Mouse (Mus musculus) midbrain, embryonic 11.5 days (tissue): ENCODE data around the gene Abcc3. TPM values are rescaled to one million over a fixed set of nuclear protein-coding genes. Genes with fewer than 3 reads are reported as not detected.
A peak's percentile ranks its signal among the peaks of the same experiment; 100 is the strongest.

ENCODE experiments used
- ATAC-seq: fragments of 200-750 bp; cut with Nextera tagmentation; 2 replicates; pipeline ENCODE4 v1.8.0; 2017; ENCODE audit warnings: moderate TSS enrichment, moderate library complexity; ENCODE audit not compliant: low FRiP score
- DNase-seq: peaks from one replicate; pipeline ENCODE4 v3.0.0; 2015; ENCODE audit warnings: low spot score; ENCODE audit errors: missing footprints
- H3K27ac ChIP-seq: fragments of 300-500 bp; sonication (generic); 2 replicates; pipeline ENCODE4 v1.5.1; 2014; ENCODE audit warnings: low read depth, low read length
- H3K27me3 ChIP-seq: fragments of 300-500 bp; sonication (generic); 2 replicates; pipeline ENCODE4 v1.6.1; 2014; ENCODE audit warnings: mild to moderate bottlenecking, low read length, moderate library complexity, mixed read lengths; ENCODE audit not compliant: control insufficient read depth, insufficient read depth
- H3K36me3 ChIP-seq: fragments of 300-500 bp; sonication (generic); 2 replicates; pipeline ENCODE4 v1.6.1; 2014; ENCODE audit warnings: mild to moderate bottlenecking, low read length, moderate library complexity, mixed read lengths; ENCODE audit not compliant: control insufficient read depth, insufficient read depth
- H3K4me1 ChIP-seq: fragments of 300-500 bp; sonication (generic); 2 replicates; pipeline ENCODE4 v1.6.1; 2014; ENCODE audit warnings: low read length; ENCODE audit not compliant: control insufficient read depth, insufficient read depth
- H3K4me2 ChIP-seq: fragments of 300-500 bp; sonication (generic); 2 replicates; pipeline ENCODE4 v1.6.1; 2014; ENCODE audit warnings: mild to moderate bottlenecking, moderate library complexity
- H3K4me3 ChIP-seq: fragments of 300-500 bp; sonication (generic); 2 replicates; pipeline ENCODE4 v1.5.1; 2014; ENCODE audit warnings: low read depth, low read length
- H3K9ac ChIP-seq: fragments of 300-500 bp; sonication (generic); 2 replicates; pipeline ENCODE4 v1.6.1; 2014; ENCODE audit warnings: low read length
- H3K9me3 ChIP-seq: fragments of 300-500 bp; sonication (generic); 2 replicates; pipeline ENCODE4 v1.6.1; 2016; ENCODE audit warnings: low read length; ENCODE audit not compliant: control insufficient read depth
- WGBS: fragments of 180-500 bp; shearing (Covaris S2); extraction: QIAGEN DNeasy Blood & Tissue Kit; methylation state at CpG from one replicate; pipeline ENCODE4 v1.1.7; 2014; 5-methylcytosine and 5-hydroxymethylcytosine counted together
- polyA plus RNA-seq: library from polyadenylated mRNA; unstranded; fragments of >200 nt; fragmentation: Nextera tagmentation; extraction: Ambion mirVana; gene quantifications from 2 replicates; pipeline ENCODE4 v1.2.1, GENCODE M21; 2014

Abcc3 gene
- polyA plus RNA-seq, 1 experiment from 2014 or later = 0.49 TPM

- H3K4me3 ChIP-seq = no peak overlapping the region
- no peaks in the 10 kb centered on the region for H3K4me1 ChIP-seq
- ATAC-seq (no peak), DNase-seq (no peak)
- H3K4me2 ChIP-seq = no peak overlapping the region
- H3K9me3 ChIP-seq = no peaks in the 10 kb centered on the region
- WGBS = 37% methylated on average over 3 of the region's 3 CpGs
- H3K27ac ChIP-seq = no peak overlapping the region
- H3K27me3 ChIP-seq = no peaks in the 10 kb centered on the region
- no peak overlapping the region for H3K9ac ChIP-seq
- no peaks in the 10 kb centered on the region for H3K36me3 ChIP-seq
Observed at GRCm38 (mm10) chr11:94351094-94351493, 41.7 kb downstream of the Abcc3 start.

GRCm38 (mm10) chr11:94350337-94350736 lies 42.5 kb downstream of the Abcc3 start:
- WGBS = 73% methylated on average over 1 of the region's 1 CpGs

GRCm38 (mm10) chr11:94349839-94350238 lies 43.0 kb downstream of the Abcc3 start:
- H3K9me3 ChIP-seq = no peaks in the 10 kb centered on the region
- WGBS = 78% methylated on average over 2 of the region's 2 CpGs
- H3K9ac ChIP-seq = no peak overlapping the region
- DNase-seq = no peak
- no peaks in the 10 kb centered on the region for H3K36me3 ChIP-seq
- 0 out of 2 replicates have a peak, but pooled peaks cover 1% of the 10 kb centered on the region for H3K4me1 ChIP-seq
- no peak overlapping the region for H3K4me3 ChIP-seq
- H3K4me2 ChIP-seq = no peak overlapping the region
- H3K27ac ChIP-seq = no peak overlapping the region
- 0 out of 2 replicates have a peak, but pooled peaks cover 2% of the 10 kb centered on the region for H3K27me3 ChIP-seq
- no peak for ATAC-seq

More at GRCm38 (mm10) chr11:94350337-94350736, 42.5 kb downstream of the Abcc3 start:
- no peak overlapping the region for H3K4me3 ChIP-seq
- no peak overlapping the region for H3K9ac ChIP-seq
- no peaks in the 10 kb centered on the region for H3K36me3 ChIP-seq
- no peaks in the 10 kb centered on the region for H3K4me1 ChIP-seq
- H3K27me3 ChIP-seq = no peaks in the 10 kb centered on the region
- no peak for DNase-seq
- H3K4me2 ChIP-seq = no peak overlapping the region
- H3K9me3 ChIP-seq = no peaks in the 10 kb centered on the region
- ATAC-seq = no peak
- H3K27ac ChIP-seq = no peak overlapping the region

- Histone ChIP-seq H3K27ac (no peak overlapping the region), H3K4me2 (no peak overlapping the region), H3K27me3 (0 out of 2 replicates have a peak, but pooled peaks cover 2% of the 10 kb centered on the region), H3K9me3 (no peaks in the 10 kb centered on the region), H3K4me3 (no peak overlapping the region), H3K4me1 (peaks cover 24% of the 10 kb centered on the region), H3K9ac (no peak overlapping the region), H3K36me3 (no peaks in the 10 kb centered on the region)
- WGBS = 87% methylated on average over 7 of the region's 7 CpGs
- DNase-seq (no peak), ATAC-seq (no peak)
Observed at GRCm38 (mm10) chr11:94347063-94347575, 45.7 kb downstream of the Abcc3 start.

DNA sequence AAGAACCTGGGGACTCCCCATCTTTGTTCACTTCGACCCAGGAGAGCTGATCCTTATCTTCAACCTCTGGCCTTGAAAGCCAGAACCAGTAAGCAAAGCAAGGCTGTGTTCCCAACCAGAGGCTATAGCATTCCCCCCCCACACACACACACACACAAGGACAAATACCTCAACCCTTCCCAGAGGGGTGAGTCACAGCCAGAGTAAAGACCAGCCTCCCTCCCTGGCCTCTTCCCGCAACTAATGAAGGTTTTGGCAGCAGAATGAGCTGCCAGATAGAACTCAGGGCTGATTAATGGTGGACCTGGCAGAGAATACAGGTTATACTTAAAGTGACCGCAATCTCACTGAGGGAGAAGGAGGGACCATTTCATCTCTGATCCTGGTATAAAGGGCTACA lies 46.2 kb downstream of the Abcc3 start:
- Histone ChIP-seq H3K4me2 (no peak overlapping the region), H3K27ac (no peak overlapping the region), H3K4me1 (peaks cover 29% of the 10 kb centered on the region), H3K36me3 (no peaks in the 10 kb centered on the region), H3K9ac (no peak overlapping the region), H3K4me3 (no peak overlapping the region), H3K9me3 (no peaks in the 10 kb centered on the region), H3K27me3 (0 out of 2 replicates have a peak, but pooled peaks cover 2% of the 10 kb centered on the region)
- DNase-seq (no peak), ATAC-seq (no peak)
- WGBS = 75% methylated on average over 3 of the region's 3 CpGs

DNA sequence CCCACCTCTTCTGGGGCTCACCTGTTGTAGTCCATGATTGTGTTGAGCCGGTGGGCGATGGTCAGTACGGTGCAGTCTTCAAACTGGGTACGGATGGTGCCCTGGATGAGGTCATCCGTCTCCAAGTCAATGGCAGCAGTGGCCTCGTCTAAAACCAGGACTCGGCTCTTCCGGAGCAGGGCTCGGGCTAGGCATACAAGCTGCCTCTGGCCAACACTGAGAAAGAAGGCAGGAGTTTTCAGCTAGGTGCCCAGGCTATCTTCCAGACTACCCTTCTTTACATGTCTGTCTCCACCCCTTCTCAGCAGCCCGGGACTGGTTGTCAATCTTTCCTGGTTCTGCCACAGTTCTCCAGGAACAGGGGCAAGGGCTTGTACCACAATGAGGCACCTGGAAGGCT lies 46.9 kb downstream of the Abcc3 start:
- no peak for ATAC-seq
- H3K27ac ChIP-seq = no peak overlapping the region
- no peaks in the 10 kb centered on the region for H3K9me3 ChIP-seq
- DNase-seq = no peak
- no peak overlapping the region for H3K9ac ChIP-seq
- no peak overlapping the region for H3K4me2 ChIP-seq
- H3K36me3 ChIP-seq = no peaks in the 10 kb centered on the region
- H3K27me3 ChIP-seq = 0 out of 2 replicates have a peak, but pooled peaks cover 2% of the 10 kb centered on the region
- H3K4me3 ChIP-seq = no peak overlapping the region
- 89% methylated on average over 10 of the region's 10 CpGs for WGBS
- H3K4me1 ChIP-seq = peaks cover 34% of the 10 kb centered on the region

DNA sequence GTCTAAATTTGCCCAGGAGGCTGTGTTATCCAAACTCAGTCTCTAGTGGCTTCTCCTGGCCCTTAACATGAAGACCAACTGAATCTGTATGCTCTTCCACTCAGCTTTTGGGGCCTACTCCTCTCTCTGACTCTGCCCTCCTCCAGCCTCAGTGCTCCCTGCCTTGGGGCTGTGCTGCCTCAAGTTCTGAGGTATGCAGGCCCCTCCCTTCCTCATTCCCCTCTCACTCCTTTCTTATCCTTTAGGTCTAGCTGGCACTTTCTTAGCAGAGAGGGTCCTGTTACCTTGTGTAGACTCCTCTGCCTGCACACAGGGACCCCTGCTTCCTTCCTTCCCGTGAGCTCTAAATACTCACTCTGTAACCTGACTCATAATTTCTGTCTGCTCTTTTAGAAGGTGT lies 48.3 kb downstream of the Abcc3 start:
- H3K36me3 ChIP-seq = peaks cover 4% of the 10 kb centered on the region; the same call in 1 of the 2 replicates
- 76% methylated on average over 1 of the region's 1 CpGs for WGBS
- no peak overlapping the region for H3K4me3 ChIP-seq
- H3K4me2 ChIP-seq = no peak overlapping the region
- 0 out of 2 replicates have a peak, but pooled peaks cover 2% of the 10 kb centered on the region for H3K27me3 ChIP-seq
- no peaks in the 10 kb centered on the region for H3K9me3 ChIP-seq
- DNase-seq (peak; percentile 86), ATAC-seq (no peak)
- no peak overlapping the region for H3K9ac ChIP-seq
- H3K4me1 ChIP-seq = peaks cover 41% of the 10 kb centered on the region
- H3K27ac ChIP-seq = peak overlapping the region; percentile 7; the same call in 1 of the 2 replicates

- Histone ChIP-seq H3K4me3 (no peak overlapping the region), H3K9ac (no peak overlapping the region), H3K4me2 (no peak overlapping the region), H3K27me3 (0 out of 2 replicates have a peak, but pooled peaks cover 2% of the 10 kb centered on the region), H3K36me3 (peaks cover 6% of the 10 kb centered on the region; the same call in 1 of the 2 replicates), H3K9me3 (no peaks in the 10 kb centered on the region), H3K4me1 (peaks cover 41% of the 10 kb centered on the region), H3K27ac (peak overlapping the region; percentile 52)
- WGBS = 12% methylated on average over 5 of the region's 5 CpGs
- ATAC-seq = peak; percentile 56
- DNase-seq = peak; percentile 85
Observed at GRCm38 (mm10) chr11:94343955-94344358, 48.8 kb downstream of the Abcc3 start.

GRCm38 (mm10) chr11:94342114-94342905 lies 50.5 kb downstream of the Abcc3 start:
- no peak overlapping the region for H3K4me3 ChIP-seq
- no peak overlapping the region for H3K4me2 ChIP-seq
- peak; percentile 88 for DNase-seq
- H3K9me3 ChIP-seq = no peaks in the 10 kb centered on the region
- H3K27me3 ChIP-seq = 0 out of 2 replicates have a peak, but pooled peaks cover 2% of the 10 kb centered on the region
- WGBS = 14% methylated on average over 13 of the region's 13 CpGs
- H3K4me1 ChIP-seq = peaks cover 41% of the 10 kb centered on the region
- H3K9ac ChIP-seq = no peak overlapping the region
- peak overlapping the region; percentile 45; the same call in 1 of the 2 replicates for H3K27ac ChIP-seq
- H3K36me3 ChIP-seq = peaks cover 8% of the 10 kb centered on the region
- peak; percentile 40 for ATAC-seq
